Mouse (Mus musculus): Measurements from ENCODE around the gene Kcnip4. TPM values are rescaled to one million over a fixed set of nuclear protein-coding genes. Genes with fewer than 3 reads are reported as not detected.

The Kcnip4 gene
- total RNA-seq, 1 experiment = 0.09 TPM

DNA sequence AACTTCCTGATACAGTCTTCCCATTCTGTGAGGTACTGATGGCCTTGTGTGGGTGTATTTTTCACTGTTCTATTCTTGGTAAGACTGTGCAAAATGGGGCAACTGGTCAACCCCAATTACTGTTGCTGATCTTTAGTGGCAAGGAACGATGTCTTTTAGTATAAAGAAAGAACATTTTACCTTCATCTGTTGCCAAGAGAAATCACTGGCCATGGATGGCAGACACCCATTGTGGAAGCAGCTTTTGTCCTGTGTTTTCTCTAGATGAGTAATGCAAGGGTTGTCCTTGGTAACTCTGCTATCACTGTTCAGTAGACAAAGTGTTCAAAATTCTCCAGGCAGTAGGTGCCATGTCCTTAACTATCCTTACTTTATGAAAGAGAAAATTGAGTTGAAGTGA is 729.2 kb downstream of the Kcnip4 start:
- in situ Hi-C loops (cut with MboI; ENCODE audit: low sequenced_read_pairs in 2 of 2, unreplicated experiment in 2 of 2) = no loop called here
- H3K4me3 ChIP-seq (ENCODE audit: insufficient read depth in 1 of 2, low read depth in 1 of 2, low read length in 2 of 2, poor library complexity in 1 of 2, severe bottlenecking in 1 of 2) = no peak overlapping the region
- no peak for TF ChIP-seq ZNF384 (IDR thresholded peaks at IDR 0.05; ENCODE audit: low read depth, low read length)
- TF ChIP-seq CHD2 (IDR thresholded peaks at IDR 0.05; ENCODE audit: low read depth, low read length) = no peak

DNA sequence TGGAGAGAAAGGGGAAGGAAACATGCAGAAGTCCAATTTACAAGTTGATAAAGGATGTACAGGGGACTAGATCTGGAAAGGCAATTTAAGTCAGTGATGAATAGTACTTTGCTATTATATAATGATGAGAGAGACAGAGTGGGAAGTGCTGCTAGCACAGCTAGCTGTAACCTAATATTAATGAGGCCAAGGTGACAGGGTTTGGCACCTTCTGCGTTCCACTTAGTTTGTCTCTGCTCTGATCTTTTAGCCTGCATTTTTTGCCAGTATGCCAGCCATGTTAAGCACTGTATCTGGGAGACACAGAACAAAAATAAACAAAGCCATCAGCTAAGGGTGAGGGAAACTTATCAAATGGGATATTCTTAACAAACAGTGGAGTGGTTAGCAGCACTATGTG is 745.3 kb downstream of the Kcnip4 start:
- no peaks in the 10 kb centered on the region for H3K9me3 ChIP-seq (ENCODE audit: control insufficient read depth, insufficient read depth, low read depth, low read length)
- no peak overlapping the region for H3K27ac ChIP-seq (ENCODE audit: insufficient read depth, low read depth, low read length, poor library complexity, severe bottlenecking)
- no peak for TF ChIP-seq CHD2 (IDR thresholded peaks at IDR 0.05; ENCODE audit: low read depth, low read length)
- no peak for TF ChIP-seq ZC3H11A (IDR thresholded peaks at IDR 0.05; ENCODE audit: borderline replicate concordance, low read depth, low read length)
- TF ChIP-seq ZNF384 (IDR thresholded peaks at IDR 0.05; ENCODE audit: low read depth, low read length) = no peak
- TF ChIP-seq MAFK (IDR thresholded peaks at IDR 0.05; ENCODE audit: insufficient read depth, low read depth, low read length) = no peak
- TF ChIP-seq HCFC1 (IDR thresholded peaks at IDR 0.05; ENCODE audit: borderline replicate concordance, insufficient read depth, low read length) = no peak
- no peaks in the 10 kb centered on the region for H3K36me3 ChIP-seq (ENCODE audit: control insufficient read depth, insufficient read depth, low read length, poor library complexity, severe bottlenecking)
- no peaks in the 10 kb centered on the region for H3K4me1 ChIP-seq (ENCODE audit: control insufficient read depth in 2 of 2, insufficient read depth in 2 of 2, low read length in 2 of 2, poor library complexity in 1 of 2)
- H3K9ac ChIP-seq (ENCODE audit: insufficient read depth, low read depth, low read length, poor library complexity, severe bottlenecking) = no peak overlapping the region
- no peak for DNase-seq (ENCODE audit: low read depth, low spot score)
- in situ Hi-C loops (cut with MboI; ENCODE audit: low sequenced_read_pairs in 2 of 2, unreplicated experiment in 2 of 2) = no loop called here
- no peak overlapping the region for H3K4me3 ChIP-seq (ENCODE audit: insufficient read depth in 1 of 2, low read depth in 1 of 2, low read length in 2 of 2, poor library complexity in 1 of 2, severe bottlenecking in 1 of 2)

More for the DNA sequence above, 729.2 kb downstream of the Kcnip4 start:
- no peak for DNase-seq (ENCODE audit: low read depth, low spot score)
- no peak overlapping the region for H3K9ac ChIP-seq (ENCODE audit: insufficient read depth, low read depth, low read length, poor library complexity, severe bottlenecking)
- no peaks in the 10 kb centered on the region for H3K4me1 ChIP-seq (ENCODE audit: control insufficient read depth in 2 of 2, insufficient read depth in 2 of 2, low read length in 2 of 2, poor library complexity in 1 of 2)
- no peaks in the 10 kb centered on the region for H3K36me3 ChIP-seq (ENCODE audit: control insufficient read depth, insufficient read depth, low read length, poor library complexity, severe bottlenecking)
- H3K9me3 ChIP-seq (ENCODE audit: control insufficient read depth, insufficient read depth, low read depth, low read length) = no peaks in the 10 kb centered on the region
- H3K27ac ChIP-seq (ENCODE audit: insufficient read depth, low read depth, low read length, poor library complexity, severe bottlenecking) = no peak overlapping the region

DNA sequence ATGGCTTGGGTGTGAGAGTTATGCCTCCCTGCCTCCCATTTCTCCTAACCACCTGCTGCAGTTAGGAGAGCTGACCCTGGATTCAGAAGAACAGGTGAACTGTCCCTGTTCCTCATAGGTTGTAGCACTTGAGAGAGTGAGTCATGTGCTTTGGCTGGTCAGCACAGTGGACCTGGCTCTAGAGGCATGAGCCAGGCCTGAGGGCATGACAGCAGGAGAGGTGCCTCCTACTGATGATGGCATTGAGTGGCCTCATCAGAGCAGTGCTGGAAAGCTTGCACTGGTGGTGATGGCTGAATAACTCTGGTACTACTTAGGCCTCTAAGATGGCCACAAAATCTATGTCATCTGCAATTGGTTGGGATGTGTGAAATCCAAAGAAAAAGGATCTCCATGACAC is 776.1 kb downstream of the Kcnip4 start:
- Histone ChIP-seq H3K4me3 (ENCODE audit: insufficient read depth in 1 of 2, low read depth in 1 of 2, low read length in 2 of 2, poor library complexity in 1 of 2, severe bottlenecking in 1 of 2) (no peak overlapping the region), H3K9ac (ENCODE audit: insufficient read depth, low read depth, low read length, poor library complexity, severe bottlenecking) (no peak overlapping the region), H3K4me1 (ENCODE audit: control insufficient read depth in 2 of 2, insufficient read depth in 2 of 2, low read length in 2 of 2, poor library complexity in 1 of 2) (no peaks in the 10 kb centered on the region), H3K9me3 (ENCODE audit: control insufficient read depth, insufficient read depth, low read depth, low read length) (no peaks in the 10 kb centered on the region), H3K36me3 (ENCODE audit: control insufficient read depth, insufficient read depth, low read length, poor library complexity, severe bottlenecking) (no peaks in the 10 kb centered on the region), H3K27ac (ENCODE audit: insufficient read depth, low read depth, low read length, poor library complexity, severe bottlenecking) (no peak overlapping the region)
- DNase-seq (ENCODE audit: low read depth, low spot score) = no peak
- TF ChIP-seq HCFC1 (IDR thresholded peaks at IDR 0.05; ENCODE audit: borderline replicate concordance, insufficient read depth, low read length) = no peak
- TF ChIP-seq CHD2 (IDR thresholded peaks at IDR 0.05; ENCODE audit: low read depth, low read length) = no peak
- TF ChIP-seq ZNF384 (IDR thresholded peaks at IDR 0.05; ENCODE audit: low read depth, low read length) = no peak
- TF ChIP-seq MAFK (IDR thresholded peaks at IDR 0.05; ENCODE audit: insufficient read depth, low read depth, low read length) = no peak
- in situ Hi-C loops (cut with MboI; ENCODE audit: low sequenced_read_pairs in 2 of 2, unreplicated experiment in 2 of 2) = no loop called here

DNA sequence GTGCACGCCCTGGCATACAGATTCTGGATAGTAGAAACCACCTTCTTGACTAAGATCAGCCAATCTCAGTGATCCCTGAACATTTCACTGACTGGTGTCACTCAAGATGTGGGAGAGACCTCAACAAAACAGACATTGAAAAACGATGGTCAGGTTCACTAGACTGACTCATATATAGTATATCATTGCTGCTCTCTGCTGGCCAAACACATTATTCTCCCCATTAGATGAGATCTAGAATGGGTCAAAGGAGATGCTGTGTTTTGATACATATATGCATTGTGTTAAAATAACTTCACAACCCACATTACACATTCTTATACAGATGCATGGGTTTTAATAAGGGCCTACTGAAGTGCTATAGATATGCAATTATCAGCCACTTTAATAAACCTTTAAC is 787.1 kb downstream of the Kcnip4 start:
- Histone ChIP-seq H3K9me3 (ENCODE audit: control insufficient read depth, insufficient read depth, low read depth, low read length) (no peaks in the 10 kb centered on the region), H3K4me3 (ENCODE audit: insufficient read depth in 1 of 2, low read depth in 1 of 2, low read length in 2 of 2, poor library complexity in 1 of 2, severe bottlenecking in 1 of 2) (no peak overlapping the region), H3K36me3 (ENCODE audit: control insufficient read depth, insufficient read depth, low read length, poor library complexity, severe bottlenecking) (no peaks in the 10 kb centered on the region), H3K4me1 (ENCODE audit: control insufficient read depth in 2 of 2, insufficient read depth in 2 of 2, low read length in 2 of 2, poor library complexity in 1 of 2) (no peaks in the 10 kb centered on the region), H3K9ac (ENCODE audit: insufficient read depth, low read depth, low read length, poor library complexity, severe bottlenecking) (no peak overlapping the region), H3K27ac (ENCODE audit: insufficient read depth, low read depth, low read length, poor library complexity, severe bottlenecking) (no peak overlapping the region)
- no peak for TF ChIP-seq HCFC1 (IDR thresholded peaks at IDR 0.05; ENCODE audit: borderline replicate concordance, insufficient read depth, low read length)
- no peak for TF ChIP-seq ZNF384 (IDR thresholded peaks at IDR 0.05; ENCODE audit: low read depth, low read length)
- TF ChIP-seq MAFK (IDR thresholded peaks at IDR 0.05; ENCODE audit: insufficient read depth, low read depth, low read length) = no peak
- TF ChIP-seq CHD2 (IDR thresholded peaks at IDR 0.05; ENCODE audit: low read depth, low read length) = no peak
- TF ChIP-seq ZC3H11A (IDR thresholded peaks at IDR 0.05; ENCODE audit: borderline replicate concordance, low read depth, low read length) = no peak
- in situ Hi-C loops (cut with MboI; ENCODE audit: low sequenced_read_pairs in 2 of 2, unreplicated experiment in 2 of 2) = no loop called here
- no peak for DNase-seq (ENCODE audit: low read depth, low spot score)

DNA sequence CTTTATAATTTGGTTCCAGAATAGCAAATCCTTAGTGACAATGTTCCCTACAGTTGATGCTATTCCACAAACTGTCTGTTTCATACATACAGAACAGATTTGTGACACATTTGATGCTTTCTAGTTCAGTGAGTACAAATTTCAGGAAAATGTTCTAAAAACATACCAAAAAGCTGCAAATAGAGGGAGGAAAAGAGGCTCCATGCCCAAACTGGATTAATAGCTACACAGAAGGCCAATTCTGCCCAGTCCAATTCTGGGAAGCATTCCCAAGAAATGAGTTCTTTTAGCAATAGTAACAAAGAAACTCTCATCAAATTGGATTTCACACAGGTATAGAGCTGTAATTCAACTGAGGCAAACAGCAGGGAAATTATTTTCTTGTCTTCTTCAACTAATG is 806.5 kb downstream of the Kcnip4 start:
- no peaks in the 10 kb centered on the region for H3K9me3 ChIP-seq (ENCODE audit: control insufficient read depth, insufficient read depth, low read depth, low read length)
- DNase-seq (ENCODE audit: low read depth, low spot score) = no peak
- no peak overlapping the region for H3K27ac ChIP-seq (ENCODE audit: insufficient read depth, low read depth, low read length, poor library complexity, severe bottlenecking)
- H3K9ac ChIP-seq (ENCODE audit: insufficient read depth, low read depth, low read length, poor library complexity, severe bottlenecking) = no peak overlapping the region
- TF ChIP-seq MAFK (IDR thresholded peaks at IDR 0.05; ENCODE audit: insufficient read depth, low read depth, low read length) (no peak), ZNF384 (IDR thresholded peaks at IDR 0.05; ENCODE audit: low read depth, low read length) (no peak), CHD2 (IDR thresholded peaks at IDR 0.05; ENCODE audit: low read depth, low read length) (no peak), HCFC1 (IDR thresholded peaks at IDR 0.05; ENCODE audit: borderline replicate concordance, insufficient read depth, low read length) (no peak), ZC3H11A (IDR thresholded peaks at IDR 0.05; ENCODE audit: borderline replicate concordance, low read depth, low read length) (no peak)
- H3K4me3 ChIP-seq (ENCODE audit: insufficient read depth in 1 of 2, low read depth in 1 of 2, low read length in 2 of 2, poor library complexity in 1 of 2, severe bottlenecking in 1 of 2) = no peak overlapping the region
- no peaks in the 10 kb centered on the region for H3K36me3 ChIP-seq (ENCODE audit: control insufficient read depth, insufficient read depth, low read length, poor library complexity, severe bottlenecking)
- H3K4me1 ChIP-seq (ENCODE audit: control insufficient read depth in 2 of 2, insufficient read depth in 2 of 2, low read length in 2 of 2, poor library complexity in 1 of 2) = no peaks in the 10 kb centered on the region
- in situ Hi-C loops (cut with MboI; ENCODE audit: low sequenced_read_pairs in 2 of 2, unreplicated experiment in 2 of 2) = no loop called here

All from ES-E14 (cell line).